Comparison of ENCODE assay signal across 13 mouse cellular contexts in the genomic region with DNA sequence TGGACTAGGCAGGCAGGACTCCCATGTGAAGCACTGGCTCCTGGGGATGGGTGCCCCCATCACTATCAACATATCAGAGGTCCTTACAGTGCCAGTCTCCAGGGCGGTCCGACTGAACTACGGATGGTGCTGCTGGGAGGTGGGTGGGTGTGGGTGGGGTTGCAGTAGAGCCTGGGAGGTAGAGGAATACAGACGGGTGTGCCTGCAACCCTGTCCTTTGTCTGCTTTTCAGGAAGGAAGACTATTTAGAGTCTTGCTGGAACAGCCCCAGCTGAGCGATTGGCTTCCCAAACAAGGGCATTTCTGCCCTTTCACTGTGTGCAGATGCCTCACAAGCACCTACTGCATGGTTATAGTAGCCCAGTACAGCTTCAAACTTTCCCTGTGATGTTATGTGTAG. TPM values are rescaled to one million over a fixed set of nuclear protein-coding genes. Genes with fewer than 3 reads are reported as not detected.
A peak's percentile ranks its signal among the peaks of the same experiment; 100 is the strongest.
DNase-seq lines count a peak whose midpoint lies in the region; ATAC-seq and TF ChIP-seq lines count a peak whose summit lies in the region.
"Had no signal": no experiment of that assay in that cellular context is flagged by ENCODE, and none has a peak within 500 bp of the region (broad histone marks: within the 10 kb centered on the region; RNA-seq: fewer than 3 reads in every experiment).

No protein-coding gene starts in this region.

- H3K27ac ChIP-seq in heart, postnatal 0 days (ENCODE audit: low read depth), result peak overlapping the region; percentile 36
- H3K27ac ChIP-seq in liver, embryonic 12.5 days, result peak overlapping the region; percentile 70
- H3K27ac ChIP-seq: hindbrain, embryonic 14.5 days; stomach, postnatal 0 days had no signal

- H3K4me3 ChIP-seq in heart, postnatal 0 days (ENCODE audit: low read depth, low read length), result no peak overlapping the region
- H3K4me3 ChIP-seq in liver, embryonic 12.5 days, result no peak overlapping the region

- TF ChIP-seq EP300 in heart, postnatal 0 days (IDR thresholded peaks at IDR 0.05; ENCODE audit: low read depth), result no peak

- H3K9me3 ChIP-seq in heart, postnatal 0 days (replicated peaks; ENCODE audit: control insufficient read depth, low read length), result no peaks in the 10 kb centered on the region
- no peaks in the 10 kb centered on the region for H3K9me3 ChIP-seq in liver, embryonic 12.5 days (replicated peaks)

- peaks cover 11% of the 10 kb centered on the region; the same call in 1 of the 2 replicates for H3K4me1 ChIP-seq in heart, postnatal 0 days (ENCODE audit: control insufficient read depth, insufficient read depth)
- H3K4me1 ChIP-seq in liver, embryonic 12.5 days, result peaks cover 70% of the 10 kb centered on the region

- ATAC-seq in heart, postnatal 0 days (ENCODE audit: insufficient read depth, low read depth), result no peak
- ATAC-seq in liver, embryonic 12.5 days, result peak; percentile 78
- no peak for ATAC-seq in erythroblast, adult 5-6 weeks (replicated peaks; ENCODE audit: low FRiP score, poor library complexity, severe bottlenecking)
- ATAC-seq: Patski had no signal

- peaks cover 40% of the 10 kb centered on the region for H3K36me3 ChIP-seq in heart, postnatal 0 days (replicated peaks; ENCODE audit: control insufficient read depth, insufficient read depth, low read length)
- peaks cover 48% of the 10 kb centered on the region for H3K36me3 ChIP-seq in liver, embryonic 12.5 days

- no peak for TF ChIP-seq CTCF in heart, postnatal 0 days (IDR thresholded peaks at IDR 0.05; ENCODE audit: low read depth)

- 58% methylated on average over 5 of the region's 5 CpGs for WGBS in heart, postnatal 0 days
- 34% methylated on average over 5 of the region's 5 CpGs for WGBS in liver, embryonic 12.5 days (ENCODE audit: insufficient replicate concordance)

- no peak overlapping the region for H3K4me2 ChIP-seq in heart, postnatal 0 days (ENCODE audit: low read depth, low read length)
- peak overlapping the region; percentile 39 for H3K4me2 ChIP-seq in liver, embryonic 12.5 days
- H3K4me2 ChIP-seq: hindbrain, embryonic 14.5 days had no signal

- H3K27me3 ChIP-seq in heart, postnatal 0 days (ENCODE audit: control insufficient read depth, insufficient read depth, low read length), result no peaks in the 10 kb centered on the region
- no peaks in the 10 kb centered on the region for H3K27me3 ChIP-seq in liver, embryonic 12.5 days (replicated peaks)
- H3K27me3 ChIP-seq: Patski had no signal

- H3K9ac ChIP-seq in heart, postnatal 0 days (replicated peaks; ENCODE audit: low read depth, low read length), result no peak overlapping the region
- peak overlapping the region; percentile 12; the same call in 1 of the 2 replicates for H3K9ac ChIP-seq in liver, embryonic 12.5 days
- H3K9ac ChIP-seq: hindbrain, embryonic 14.5 days had no signal

- DNase-seq in kidney, adult 18-20 months, result peak; percentile 17
- no peak for DNase-seq in kidney, adult 8-10 months
- DNase-seq in heart, postnatal 0 days (ENCODE audit: low spot score), result no peak
- DNase-seq in lung, postnatal 25 days (ENCODE audit: low spot score), result peak; percentile 76
- no peak for DNase-seq in spleen, postnatal 10 days (ENCODE audit: low spot score in 2 of 2)
- no peak for DNase-seq in layer of hippocampus, postnatal 14 days (ENCODE audit: low spot score in 2 of 2)
- DNase-seq: adrenal gland, postnatal 10 days; right cerebral cortex, postnatal 4 days had no signal

RNA-seq across cellular contexts. Expression of gene Rgs12, which starts 19.1 kb away (rescaled TPM):
- total RNA-seq in heart, postnatal 0 days (2014; rRNA removed; ENCODE audit: low replicate concordance), result 51.1 and 77.3 TPM in 2 replicates
- 27.7 and 29.2 TPM in 2 replicates for polyA plus RNA-seq in heart, postnatal 0 days (2015; fragmentation: Nextera tagmentation; extraction: Ambion mirVana)
- 30.1 and 31.7 TPM in 2 replicates for polyA plus RNA-seq in liver, embryonic 12.5 days (2016; fragmentation: Nextera tagmentation; extraction: Ambion mirVana)
- total RNA-seq in erythroblast, adult 5-6 weeks (2015; ENCODE audit: low replicate concordance), result 6.7 and 13.6 TPM in 2 replicates
- 23.3 and 25.0 TPM in 2 replicates for total RNA-seq in erythroblast, adult 5-6 weeks (2017; ENCODE audit: low replicate concordance)
- 10 to 100 TPM; 44.3 to 50.3 TPM for total RNA-seq in layer of hippocampus, postnatal 14 days (2021)

Comparison
In these comparisons a context has a peak if more than half of its experiments do, and no peak if none do; other contexts are left out.
1. DNase-seq: peak in kidney, adult 18-20 months (single experiment) and lung, postnatal 25 days (single experiment); none in kidney, adult 8-10 months (0 of 2), heart, postnatal 0 days (single experiment), spleen, postnatal 10 days (0 of 2) and layer of hippocampus, postnatal 14 days (0 of 2).